Mouse (Mus musculus) midbrain, embryonic 13.5 days (tissue): Measurements from ENCODE around the gene H2al1g. TPM values are rescaled to one million over a fixed set of nuclear protein-coding genes. Genes with fewer than 3 reads are reported as not detected.
"Not testable (repeated sequence)": the region's sequence is repeated elsewhere in the genome, so short reads cannot be mapped to it uniquely, and the experiment has no call there.

Experiments
- ATAC-seq: fragments of 200-750 bp; cut with Nextera tagmentation; 2 replicates; pipeline ENCODE4 v1.8.0; 2017; ENCODE audit warnings: mild to moderate bottlenecking, moderate TSS enrichment, moderate library complexity
- H3K27ac ChIP-seq: fragments of 300-500 bp; sonication (generic); 2 replicates; pipeline ENCODE4 v1.5.1; 2015; ENCODE audit warnings: inconsistent platforms, mild to moderate bottlenecking, moderate library complexity
- H3K27me3 ChIP-seq: fragments of 300-500 bp; sonication (generic); 2 replicates; pipeline ENCODE4 v1.6.1; 2015; ENCODE audit warnings: mild to moderate bottlenecking, inconsistent platforms
- H3K36me3 ChIP-seq: fragments of 300-500 bp; sonication (generic); 2 replicates; pipeline ENCODE4 v1.6.1; 2015; ENCODE audit warnings: mild to moderate bottlenecking, inconsistent platforms
- H3K4me1 ChIP-seq: fragments of 300-500 bp; sonication (generic); replicated peaks from 2 replicates; pipeline ENCODE4 v1.6.1; 2015; ENCODE audit warnings: inconsistent platforms
- H3K4me2 ChIP-seq: fragments of 300-500 bp; sonication (generic); replicated peaks from 2 replicates; pipeline ENCODE4 v1.6.1; 2015; ENCODE audit warnings: moderate library complexity, mild to moderate bottlenecking, inconsistent platforms
- H3K4me3 ChIP-seq: fragments of 300-500 bp; sonication (generic); replicated peaks from 2 replicates; pipeline ENCODE4 v1.5.1; 2015; ENCODE audit warnings: mild to moderate bottlenecking, inconsistent platforms
- H3K9ac ChIP-seq: fragments of 300-500 bp; sonication (generic); replicated peaks from 2 replicates; pipeline ENCODE4 v1.6.1; 2015; ENCODE audit warnings: mild to moderate bottlenecking, inconsistent platforms
- H3K9me3 ChIP-seq: fragments of 300-500 bp; sonication (generic); 2 replicates; pipeline ENCODE4 v1.6.1; 2016; ENCODE audit warnings: mild to moderate bottlenecking, inconsistent platforms
- WGBS: fragments of 180-500 bp; shearing (Covaris S2); methylation state at CpG from one replicate; pipeline ENCODE4 v1.1.7; 2015; 5-methylcytosine and 5-hydroxymethylcytosine counted together
- polyA plus RNA-seq: library from polyadenylated mRNA; unstranded; fragments of >200 nt; fragmentation: Nextera tagmentation; extraction: Ambion mirVana; gene quantifications from 2 replicates; pipeline ENCODE4 v1.2.1, GENCODE M21; 2015

H2al1g gene
- not detected in 2 replicates for polyA plus RNA-seq

- not testable (repeated sequence) for H3K27ac ChIP-seq, ATAC-seq, H3K4me3 ChIP-seq, H3K9ac ChIP-seq, H3K4me2 ChIP-seq, H3K9me3 ChIP-seq, H3K36me3 ChIP-seq, H3K27me3 ChIP-seq, H3K4me1 ChIP-seq
- no CpG with 5 or more reads among the region's 3 CpGs for WGBS
Observed at GRCm38 (mm10) chrX:11317956-11318355, at the start of gene H2al1g. H2al1g (plus strand) TSS chrX:11318256.

GRCm38 (mm10) chrX:11269074-11269473, 49.0 kb upstream of the H2al1g start:
- Histone ChIP-seq H3K9me3 (no peaks in the 10 kb centered on the region), H3K4me2 (no peak overlapping the region), H3K27me3 (no peaks in the 10 kb centered on the region), H3K9ac (no peak overlapping the region), H3K27ac (no peak overlapping the region), H3K36me3 (no peaks in the 10 kb centered on the region), H3K4me3 (no peak overlapping the region), H3K4me1 (no peaks in the 10 kb centered on the region)
- ATAC-seq: no peak
- 76% methylated on average over 3 of the region's 3 CpGs for WGBS

- no peak overlapping the region for H3K9ac ChIP-seq
- no peak for ATAC-seq
- no peak overlapping the region for H3K4me3 ChIP-seq
- no peak overlapping the region for H3K4me2 ChIP-seq
- H3K36me3 ChIP-seq: no peaks in the 10 kb centered on the region
- H3K4me1 ChIP-seq: no peaks in the 10 kb centered on the region
- peaks cover 4% of the 10 kb centered on the region; the same call in 1 of the 2 replicates for H3K27me3 ChIP-seq
- H3K9me3 ChIP-seq: no peaks in the 10 kb centered on the region
- 87% methylated on average over 3 of the region's 3 CpGs for WGBS
- no peak overlapping the region for H3K27ac ChIP-seq
Observed at GRCm38 (mm10) chrX:11273190-11273589, 44.9 kb upstream of the H2al1g start.

GRCm38 (mm10) chrX:11277083-11277482, 41.0 kb upstream of the H2al1g start:
- no peak overlapping the region for H3K27ac ChIP-seq
- H3K9ac ChIP-seq: no peak overlapping the region
- 86% methylated on average over 6 of the region's 6 CpGs for WGBS
- peaks cover 4% of the 10 kb centered on the region; the same call in 1 of the 2 replicates for H3K27me3 ChIP-seq
- no peaks in the 10 kb centered on the region for H3K9me3 ChIP-seq
- H3K36me3 ChIP-seq: no peaks in the 10 kb centered on the region
- no peak overlapping the region for H3K4me2 ChIP-seq
- no peak overlapping the region for H3K4me3 ChIP-seq
- ATAC-seq: no peak
- no peaks in the 10 kb centered on the region for H3K4me1 ChIP-seq

GRCm38 (mm10) chrX:11280741-11281140, 37.3 kb upstream of the H2al1g start:
- H3K27me3 ChIP-seq: peaks cover 4% of the 10 kb centered on the region; the same call in 1 of the 2 replicates
- H3K4me2 ChIP-seq: no peak overlapping the region
- no peaks in the 10 kb centered on the region for H3K4me1 ChIP-seq
- no peak for ATAC-seq
- no peaks in the 10 kb centered on the region for H3K9me3 ChIP-seq
- no peak overlapping the region for H3K4me3 ChIP-seq
- no peak overlapping the region for H3K9ac ChIP-seq
- H3K27ac ChIP-seq: no peak overlapping the region
- WGBS: 75% methylated on average over 2 of the region's 2 CpGs
- H3K36me3 ChIP-seq: no peaks in the 10 kb centered on the region

- Histone ChIP-seq H3K4me1 (no peaks in the 10 kb centered on the region), H3K27ac (no peak overlapping the region), H3K36me3 (no peaks in the 10 kb centered on the region), H3K4me2 (no peak overlapping the region), H3K9me3 (no peaks in the 10 kb centered on the region), H3K4me3 (no peak overlapping the region), H3K27me3 (no peaks in the 10 kb centered on the region; the same call in 1 of the 2 replicates), H3K9ac (no peak overlapping the region)
- 82% methylated on average over 14 of the region's 14 CpGs for WGBS
- no peak for ATAC-seq
Observed at GRCm38 (mm10) chrX:11288306-11288882, 29.7 kb upstream of the H2al1g start.

GRCm38 (mm10) chrX:11289244-11289643, 28.8 kb upstream of the H2al1g start:
- H3K9ac ChIP-seq: no peak overlapping the region
- H3K4me3 ChIP-seq: no peak overlapping the region
- H3K36me3 ChIP-seq: no peaks in the 10 kb centered on the region
- H3K4me2 ChIP-seq: no peak overlapping the region
- ATAC-seq: no peak
- no peak overlapping the region for H3K27ac ChIP-seq
- 30% methylated on average over 4 of the region's 4 CpGs for WGBS
- H3K9me3 ChIP-seq: no peaks in the 10 kb centered on the region
- no peaks in the 10 kb centered on the region for H3K4me1 ChIP-seq
- H3K27me3 ChIP-seq: no peaks in the 10 kb centered on the region; the same call in 1 of the 2 replicates

- not testable (repeated sequence) for H3K27ac ChIP-seq, H3K4me2 ChIP-seq, H3K4me3 ChIP-seq, H3K4me1 ChIP-seq, H3K36me3 ChIP-seq, H3K9ac ChIP-seq, H3K27me3 ChIP-seq, H3K9me3 ChIP-seq, ATAC-seq
- WGBS: no CpG with 5 or more reads among the region's 3 CpGs
Observed at GRCm38 (mm10) chrX:11298957-11299356, 19.1 kb upstream of the H2al1g start, which contains the start of gene H2al1a. H2al1a (plus strand) TSS chrX:11299257.

GRCm38 (mm10) chrX:11302132-11302531, 15.9 kb upstream of the H2al1g start, which contains the start of gene H2al1b:
H2al1b (plus strand) TSS chrX:11302432.
- not testable (repeated sequence) for H3K9me3 ChIP-seq, H3K27me3 ChIP-seq, ATAC-seq, H3K4me3 ChIP-seq, H3K27ac ChIP-seq, H3K4me2 ChIP-seq, H3K9ac ChIP-seq, H3K4me1 ChIP-seq, H3K36me3 ChIP-seq
- 92% methylated on average over 1 of the region's 3 CpGs for WGBS

- not testable (repeated sequence) for H3K9ac ChIP-seq, H3K4me1 ChIP-seq, H3K27ac ChIP-seq, H3K36me3 ChIP-seq, H3K4me2 ChIP-seq, ATAC-seq, H3K27me3 ChIP-seq, H3K9me3 ChIP-seq, H3K4me3 ChIP-seq
- WGBS: 75% methylated on average over 1 of the region's 6 CpGs
Observed at GRCm38 (mm10) chrX:11305355-11305754, 12.7 kb upstream of the H2al1g start, which contains the start of gene H2al1c. H2al1c (plus strand) TSS chrX:11305655.

- H3K4me3 ChIP-seq, H3K36me3 ChIP-seq, H3K27me3 ChIP-seq, H3K27ac ChIP-seq, ATAC-seq, H3K4me1 ChIP-seq, H3K9me3 ChIP-seq, H3K4me2 ChIP-seq, H3K9ac ChIP-seq: not testable (repeated sequence)
- no CpG with 5 or more reads among the region's 6 CpGs for WGBS
Observed at GRCm38 (mm10) chrX:11308524-11308923, 9.5 kb upstream of the H2al1g start, which contains the start of gene H2al1d. H2al1d (plus strand) TSS chrX:11308824.

- H3K9ac ChIP-seq, H3K4me3 ChIP-seq, H3K9me3 ChIP-seq, H3K36me3 ChIP-seq, H3K4me1 ChIP-seq, ATAC-seq, H3K27ac ChIP-seq, H3K27me3 ChIP-seq, H3K4me2 ChIP-seq: not testable (repeated sequence)
- WGBS: no CpG with 5 or more reads among the region's 3 CpGs
Observed at GRCm38 (mm10) chrX:11311634-11312033, 6.4 kb upstream of the H2al1g start, which contains the start of gene H2al1e. H2al1e (plus strand) TSS chrX:11311934.

GRCm38 (mm10) chrX:11314858-11315257, 3.2 kb upstream of the H2al1g start, which contains the start of gene H2al1f:
H2al1f (plus strand) TSS chrX:11315158.
- H3K9me3 ChIP-seq, H3K4me1 ChIP-seq, H3K27ac ChIP-seq, H3K36me3 ChIP-seq, H3K27me3 ChIP-seq, H3K9ac ChIP-seq, ATAC-seq, H3K4me3 ChIP-seq, H3K4me2 ChIP-seq: not testable (repeated sequence)
- no CpG with 5 or more reads among the region's 6 CpGs for WGBS
